In genomic region chr5:116288183-116288582, GRCm38 (mm10) we compare ENCODE assay signal across 12 mouse cellular contexts. TPM values are rescaled to one million over a fixed set of nuclear protein-coding genes. Genes with fewer than 3 reads are reported as not detected.
DNase-seq lines count a peak whose midpoint lies in the region; ATAC-seq and TF ChIP-seq lines count a peak whose summit lies in the region.
"Had no signal": no experiment of that assay in that cellular context is flagged by ENCODE, and none has a peak within 500 bp of the region (broad histone marks: within the 10 kb centered on the region; RNA-seq: fewer than 3 reads in every experiment).

No protein-coding gene starts in this region.

- WGBS in kidney, embryonic 15.5 days = 55% methylated on average over 10 of the region's 10 CpGs
- WGBS in embryonic facial prominence, embryonic 10.5 days = 33% methylated on average over 10 of the region's 10 CpGs
- WGBS in hindbrain, postnatal 0 days = 40% methylated on average over 10 of the region's 10 CpGs
- 49% methylated on average over 10 of the region's 10 CpGs for WGBS in neural tube, embryonic 15.5 days

- peak overlapping the region; percentile 54 for H3K4me2 ChIP-seq in kidney, embryonic 15.5 days
- H3K4me2 ChIP-seq in hindbrain, postnatal 0 days (ENCODE audit: low read depth, low read length) = 0 out of 2 replicates have a peak overlapping the region, but pooled peaks have one; percentile 8
- peak overlapping the region; percentile 17; the same call in 1 of the 2 replicates for H3K4me2 ChIP-seq in neural tube, embryonic 15.5 days

- H3K36me3 ChIP-seq in kidney, embryonic 15.5 days = no peaks in the 10 kb centered on the region
- H3K36me3 ChIP-seq in embryonic facial prominence, embryonic 10.5 days (replicated peaks) = no peaks in the 10 kb centered on the region
- no peaks in the 10 kb centered on the region for H3K36me3 ChIP-seq in hindbrain, postnatal 0 days (ENCODE audit: insufficient read depth, low read length)
- H3K36me3 ChIP-seq in neural tube, embryonic 15.5 days = no peaks in the 10 kb centered on the region

- H3K4me1 ChIP-seq in kidney, embryonic 15.5 days = peaks cover 23% of the 10 kb centered on the region
- H3K4me1 ChIP-seq in embryonic facial prominence, embryonic 10.5 days = peaks cover 33% of the 10 kb centered on the region
- peaks cover 15% of the 10 kb centered on the region; the same call in 1 of the 2 replicates for H3K4me1 ChIP-seq in hindbrain, postnatal 0 days (ENCODE audit: insufficient read depth, low read length)
- H3K4me1 ChIP-seq in neural tube, embryonic 15.5 days = peaks cover 33% of the 10 kb centered on the region

- TF ChIP-seq CTCF in hindbrain, postnatal 0 days (IDR thresholded peaks at IDR 0.05; ENCODE audit: low read depth) = no peak

- no peak overlapping the region for H3K4me3 ChIP-seq in kidney, embryonic 15.5 days (replicated peaks)
- 0 out of 2 replicates have a peak overlapping the region, but pooled peaks have one; percentile 45 for H3K4me3 ChIP-seq in embryonic facial prominence, embryonic 10.5 days
- no peak overlapping the region for H3K4me3 ChIP-seq in hindbrain, postnatal 0 days (ENCODE audit: low read length)
- no peak overlapping the region for H3K4me3 ChIP-seq in neural tube, embryonic 15.5 days (replicated peaks)

- no peak for ATAC-seq in kidney, embryonic 15.5 days (replicated peaks; ENCODE audit: low FRiP score)
- no peak for ATAC-seq in hindbrain, postnatal 0 days
- ATAC-seq in neural tube, embryonic 15.5 days (ENCODE audit: low FRiP score) = no peak

- no peak for DNase-seq in kidney, postnatal 14 days
- no peak for DNase-seq in embryonic facial prominence, embryonic 10.5 days (ENCODE audit: low spot score)
- DNase-seq in hindbrain, postnatal 0 days (ENCODE audit: low spot score) = no peak
- no peak for DNase-seq in urinary bladder, postnatal 14 days (ENCODE audit: low spot score)
- no peak for DNase-seq in embryo, embryonic 9.5 days (ENCODE audit: extremely low spot score)
- DNase-seq: cerebellum, adult 9-10 months had no signal

- H3K9me3 ChIP-seq in kidney, embryonic 15.5 days (replicated peaks) = no peaks in the 10 kb centered on the region
- no peaks in the 10 kb centered on the region for H3K9me3 ChIP-seq in embryonic facial prominence, embryonic 10.5 days
- no peaks in the 10 kb centered on the region for H3K9me3 ChIP-seq in hindbrain, postnatal 0 days (ENCODE audit: low read length)
- H3K9me3 ChIP-seq in neural tube, embryonic 15.5 days (replicated peaks) = no peaks in the 10 kb centered on the region

- H3K27me3 ChIP-seq in kidney, embryonic 15.5 days = 0 out of 2 replicates have a peak, but pooled peaks cover 5% of the 10 kb centered on the region
- H3K27me3 ChIP-seq in embryonic facial prominence, embryonic 10.5 days (replicated peaks; ENCODE audit: low read depth, poor library complexity, severe bottlenecking) = peaks cover 5% of the 10 kb centered on the region
- H3K27me3 ChIP-seq in hindbrain, postnatal 0 days (ENCODE audit: insufficient read depth, low read length) = no peaks in the 10 kb centered on the region
- H3K27me3 ChIP-seq in neural tube, embryonic 15.5 days (replicated peaks) = no peaks in the 10 kb centered on the region; the same call in 1 of the 2 replicates
- H3K27me3 ChIP-seq: CH12.LX had no signal

- no peak overlapping the region for H3K27ac ChIP-seq in kidney, embryonic 15.5 days
- H3K27ac ChIP-seq in embryonic facial prominence, embryonic 10.5 days (replicated peaks) = peak overlapping the region; percentile 30; the same call in 1 of the 2 replicates
- H3K27ac ChIP-seq in hindbrain, postnatal 0 days = no peak overlapping the region
- H3K27ac ChIP-seq in neural tube, embryonic 15.5 days (replicated peaks) = no peak overlapping the region
- H3K27ac ChIP-seq: liver, embryonic 14.5 days had no signal

- no peak overlapping the region for H3K9ac ChIP-seq in kidney, embryonic 15.5 days
- no peak overlapping the region for H3K9ac ChIP-seq in hindbrain, postnatal 0 days (replicated peaks; ENCODE audit: low read length)
- H3K9ac ChIP-seq in neural tube, embryonic 15.5 days (replicated peaks) = no peak overlapping the region
- H3K9ac ChIP-seq: liver, embryonic 14.5 days had no signal

RNA-seq across cellular contexts. Expression of gene Ccdc60, which starts 0.6 kb away (rescaled TPM):
- polyA plus RNA-seq in kidney, embryonic 15.5 days (2015; fragmentation: Nextera tagmentation; extraction: Ambion mirVana) = 0.62 and 0.74 TPM in 2 replicates
- polyA plus RNA-seq in embryonic facial prominence, embryonic 10.5 days (2016; fragmentation: Nextera tagmentation; extraction: Ambion mirVana) = 0.59 and 0.60 TPM in 2 replicates
- total RNA-seq in hindbrain, postnatal 0 days (2014; rRNA removed) = 0.73 and 0.79 TPM in 2 replicates
- polyA plus RNA-seq in hindbrain, postnatal 0 days (2015; fragmentation: Nextera tagmentation; extraction: Ambion mirVana) = 2.3 and 2.7 TPM in 2 replicates
- 1.3 and 1.4 TPM in 2 replicates for polyA plus RNA-seq in neural tube, embryonic 15.5 days (2015; fragmentation: Nextera tagmentation; extraction: Ambion mirVana)
- total RNA-seq: CH12.LX; granulocyte monocyte progenitor cell, adult 5-6 weeks; megakaryocyte progenitor cell, adult 5-6 weeks had no signal
